Mouse (Mus musculus): ENCODE results near the gene Sco1. TPM values are rescaled to one million over a fixed set of nuclear protein-coding genes. Genes with fewer than 3 reads are reported as not detected.
A peak's percentile ranks its signal among the peaks of the same experiment; 100 is the strongest.

Sco1 gene
- total and polyA plus RNA-seq, 3 experiments, result 14.1 to 32.9 TPM; not detected in 1

- Histone ChIP-seq H3K79me2 (ENCODE audit: control insufficient read depth, insufficient read depth, low read length, poor library complexity) (no peaks in the 10 kb centered on the region), H3K9ac (ENCODE audit: control insufficient read depth, low read depth, low read length, poor library complexity, severe bottlenecking) (no peak overlapping the region), H3K27ac (ENCODE audit: control insufficient read depth, low read depth, low read length) (no peak overlapping the region), H3K4me1 (ENCODE audit: control insufficient read depth in 1 of 2, insufficient read depth in 2 of 2, low read length in 2 of 2) (no peaks in the 10 kb centered on the region), H3K4me3 (ENCODE audit: control insufficient read depth in 1 of 2, insufficient read depth in 1 of 2, low read depth in 2 of 2, low read length in 2 of 2) (no peak overlapping the region), H3K27me3 (ENCODE audit: control insufficient read depth in 1 of 2, insufficient read depth in 2 of 2, low read length in 2 of 2) (peaks cover 0 to 2% of the 10 kb centered on the region in 2 experiments; a peak in 1 of 4 replicates), H3K9me3 (replicated peaks; ENCODE audit: insufficient read depth, low read length) (no peaks in the 10 kb centered on the region), H3K36me3 (ENCODE audit: control insufficient read depth in 1 of 2, insufficient read depth in 2 of 2, low read length in 2 of 2) (peaks cover 0 to 6% of the 10 kb centered on the region in 2 experiments; a peak in 2 of 4 replicates)
- no peak for DNase-seq (ENCODE audit: low read depth, low spot score)
- TF ChIP-seq ZNF384 (IDR thresholded peaks at IDR 0.05; ENCODE audit: low read depth, low read length), result no peak
- no peak for TF ChIP-seq CHD1 (IDR thresholded peaks at IDR 0.05; ENCODE audit: low read depth, low read length)
- peak; percentile 67; the same call in 1 of the 2 replicates for TF ChIP-seq POLR2AphosphoS2 (IDR thresholded peaks at IDR 0.05; ENCODE audit: low read length)
- TF ChIP-seq POLR2AphosphoS5 (IDR thresholded peaks at IDR 0.05; ENCODE audit: borderline replicate concordance, low read depth, low read length), result no peak
These were observed 15.3 kb downstream of the Sco1 start for GRCm38 (mm10) chr11:67067741-67068140.

GRCm38 (mm10) chr11:67072615-67073130 lies 20.2 kb downstream of the Sco1 start:
- Histone ChIP-seq H3K9me3 (replicated peaks; ENCODE audit: insufficient read depth, low read length) (no peaks in the 10 kb centered on the region), H3K79me2 (ENCODE audit: control insufficient read depth, insufficient read depth, low read length, poor library complexity) (no peaks in the 10 kb centered on the region), H3K36me3 (ENCODE audit: control insufficient read depth in 1 of 2, insufficient read depth in 2 of 2, low read length in 2 of 2) (no peaks in the 10 kb centered on the region), H3K27ac (ENCODE audit: control insufficient read depth, low read depth, low read length) (no peak overlapping the region), H3K9ac (ENCODE audit: control insufficient read depth, low read depth, low read length, poor library complexity, severe bottlenecking) (no peak overlapping the region), H3K27me3 (ENCODE audit: control insufficient read depth in 1 of 2, insufficient read depth in 2 of 2, low read length in 2 of 2) (peaks cover 6% of the 10 kb centered on the region in 2 experiments; a peak in 3 of 4 replicates), H3K4me3 (ENCODE audit: control insufficient read depth in 1 of 2, insufficient read depth in 1 of 2, low read depth in 2 of 2, low read length in 2 of 2) (no peak overlapping the region), H3K4me1 (ENCODE audit: control insufficient read depth in 1 of 2, insufficient read depth in 2 of 2, low read length in 2 of 2) (no peaks in the 10 kb centered on the region)
- DNase-seq (ENCODE audit: low read depth, low spot score), result no peak
- TF ChIP-seq NRF1 (IDR thresholded peaks at IDR 0.05; ENCODE audit: insufficient read depth, low read depth, low read length, poor library complexity, severe bottlenecking) (no peak), UBTF (IDR thresholded peaks at IDR 0.05; ENCODE audit: borderline replicate concordance, insufficient read depth, low read depth, low read length) (no peak), POLR2AphosphoS5 (IDR thresholded peaks at IDR 0.05; ENCODE audit: borderline replicate concordance, low read depth, low read length) (no peak)

GRCm38 (mm10) chr11:67075036-67075435 lies 22.6 kb downstream of the Sco1 start:
- TF ChIP-seq MYB (IDR thresholded peaks at IDR 0.05; ENCODE audit: low read depth, low read length) (no peak), POLR2A (IDR thresholded peaks at IDR 0.05; ENCODE audit: control insufficient read depth in 1 of 2, insufficient read depth in 1 of 2, low read depth in 1 of 2, low read length in 2 of 2, poor library complexity in 1 of 2) (no peak), JUND (IDR thresholded peaks at IDR 0.05; ENCODE audit: low read depth, low read length) (no peak), MYC (IDR thresholded peaks at IDR 0.05; ENCODE audit: low read depth, low read length) (no peak), RAD21 (IDR thresholded peaks at IDR 0.05; ENCODE audit: low read depth, low read length) (no peak), POLR2AphosphoS2 (IDR thresholded peaks at IDR 0.05; ENCODE audit: low read length) (no peak), BHLHE40 (IDR thresholded peaks at IDR 0.05; ENCODE audit: borderline replicate concordance, low read depth, low read length) (no peak), CHD1 (IDR thresholded peaks at IDR 0.05; ENCODE audit: low read depth, low read length) (no peak), ETS1 (IDR thresholded peaks at IDR 0.05; ENCODE audit: low read depth, low read length) (no peak), HCFC1 (IDR thresholded peaks at IDR 0.05; ENCODE audit: low read depth, low read length) (no peak), SIN3A (IDR thresholded peaks at IDR 0.05; ENCODE audit: low read length) (no peak), POLR2AphosphoS5 (IDR thresholded peaks at IDR 0.05; ENCODE audit: borderline replicate concordance, low read depth, low read length) (no peak), MAX (IDR thresholded peaks at IDR 0.05; ENCODE audit: low read length) (no peak), MAZ (IDR thresholded peaks at IDR 0.05; ENCODE audit: low read depth, low read length) (no peak), ZC3H11A (IDR thresholded peaks at IDR 0.05; ENCODE audit: low read depth, low read length) (no peak), E2F4 (IDR thresholded peaks at IDR 0.05; ENCODE audit: borderline replicate concordance, low read depth, low read length) (no peak), UBTF (IDR thresholded peaks at IDR 0.05; ENCODE audit: borderline replicate concordance, insufficient read depth, low read depth, low read length) (no peak), USF2 (IDR thresholded peaks at IDR 0.05; ENCODE audit: borderline replicate concordance in 1 of 2, insufficient read depth in 1 of 2, low read depth in 1 of 2, low read length in 2 of 2) (no peak), EP300 (IDR thresholded peaks at IDR 0.05; ENCODE audit: low read depth in 1 of 2, low read length in 2 of 2) (no peak), TCF12 (IDR thresholded peaks at IDR 0.05; ENCODE audit: low read depth, low read length) (no peak)
- peaks cover 6% of the 10 kb centered on the region in 2 experiments; a peak in 3 of 4 replicates for H3K27me3 ChIP-seq (ENCODE audit: control insufficient read depth in 1 of 2, insufficient read depth in 2 of 2, low read length in 2 of 2)
- no peaks in the 10 kb centered on the region for H3K9me3 ChIP-seq (replicated peaks; ENCODE audit: insufficient read depth, low read length)
- no peaks in the 10 kb centered on the region for H3K4me1 ChIP-seq (ENCODE audit: control insufficient read depth in 1 of 2, insufficient read depth in 2 of 2, low read length in 2 of 2)
- H3K27ac ChIP-seq (ENCODE audit: control insufficient read depth, low read depth, low read length), result no peak overlapping the region
- no peak overlapping the region for H3K9ac ChIP-seq (ENCODE audit: control insufficient read depth, low read depth, low read length, poor library complexity, severe bottlenecking)
- H3K79me2 ChIP-seq (ENCODE audit: control insufficient read depth, insufficient read depth, low read length, poor library complexity), result no peaks in the 10 kb centered on the region
- no peaks in the 10 kb centered on the region for H3K36me3 ChIP-seq (ENCODE audit: control insufficient read depth in 1 of 2, insufficient read depth in 2 of 2, low read length in 2 of 2)
- no peak overlapping the region for H3K4me3 ChIP-seq (ENCODE audit: control insufficient read depth in 1 of 2, insufficient read depth in 1 of 2, low read depth in 2 of 2, low read length in 2 of 2)
- no peak for DNase-seq (ENCODE audit: low read depth, low spot score)

Measured in MEL (cell line).